Mouse (Mus musculus) cerebellum, adult 2 months (tissue): ENCODE measurements around the gene Adamts2.

Source experiments
- CTCF ChIP-seq: fragments of 200-500 bp; IDR thresholded peaks from 2 replicates; pipeline ENCODE4 v1.5.1; 2011; ENCODE audit warnings: low read depth, mild to moderate bottlenecking, control low read depth, low read length, moderate library complexity, borderline replicate concordance; ENCODE audit not compliant: insufficient read depth
- POLR2A ChIP-seq: fragments of 200-500 bp; IDR thresholded peaks from 2 replicates; pipeline ENCODE4 v1.6.1; 2011; ENCODE audit warnings: low read length, control low read depth, borderline replicate concordance; ENCODE audit not compliant: insufficient read depth

GRCm38 (mm10) chr11:50672866-50673265 is 71.0 kb downstream of the Adamts2 start:
- TF ChIP-seq CTCF (no peak), POLR2A (no peak)
